Mouse (Mus musculus): ENCODE measurements around the gene Gosr2.

- no peak for TF ChIP-seq GATA1 (IDR thresholded peaks at IDR 0.05; ENCODE audit: borderline replicate concordance, low read length)
- no peak for TF ChIP-seq CTCF (IDR thresholded peaks at IDR 0.05; ENCODE audit: low read depth, low read length)
- TF ChIP-seq POLR2AphosphoS5 (IDR thresholded peaks at IDR 0.05; ENCODE audit: insufficient replicate concordance, low read depth, low read length): no peak
Observed at GRCm38 (mm10) chr11:103697565-103698176, at the start of gene Gosr2.

Measured in G1E (cell line).